Mouse (Mus musculus) layer of hippocampus, adult 9-10 months (tissue): ENCODE data around the gene Itgad.

Experiments used
- DNase-seq: peaks from one replicate; pipeline ENCODE4 v3.0.0; 2022; ENCODE audit warnings: low spot score

Gene Itgad

DNA sequence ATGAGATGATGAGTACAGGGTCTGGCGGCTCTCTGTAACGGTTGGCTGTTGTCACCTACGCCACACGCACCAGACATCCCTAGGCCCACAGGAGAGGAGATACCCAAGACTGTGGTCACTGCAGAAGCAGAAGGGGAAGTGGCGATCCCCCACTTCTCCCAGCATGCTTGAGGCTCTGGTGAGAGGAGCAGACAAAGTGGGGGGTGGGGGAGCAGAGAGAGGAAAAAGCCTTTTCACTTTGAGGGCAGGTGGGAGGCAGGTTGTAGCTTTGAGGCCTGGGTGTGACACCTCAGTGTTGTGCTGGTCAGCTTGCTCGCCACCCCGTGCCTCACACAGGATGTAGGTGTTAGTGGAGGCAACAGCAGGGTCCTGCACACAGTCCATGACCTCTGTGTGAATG lies 25.9 kb downstream of the Itgad start:
- DNase-seq: no peak

DNA sequence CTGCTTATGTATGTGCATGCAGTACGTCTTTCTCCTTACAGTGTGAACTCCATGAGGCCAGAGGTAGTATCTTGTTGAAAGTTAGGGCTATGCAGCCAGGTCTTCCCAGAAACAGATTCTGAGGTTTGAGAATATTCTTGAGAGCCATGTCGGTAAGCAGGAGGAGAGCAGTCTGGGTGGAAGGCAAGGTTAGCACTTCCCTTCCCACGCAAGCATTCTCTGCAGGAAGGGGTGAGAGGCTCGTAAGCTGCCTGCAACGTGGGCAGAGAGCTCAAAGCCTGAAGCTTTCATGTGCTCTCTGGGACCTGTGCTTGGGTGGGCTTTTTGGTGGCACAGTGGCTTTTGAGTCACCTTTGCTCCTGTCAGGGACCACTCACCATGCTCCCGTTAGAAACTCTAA lies 26.4 kb downstream of the Itgad start:
- DNase-seq: no peak

DNA sequence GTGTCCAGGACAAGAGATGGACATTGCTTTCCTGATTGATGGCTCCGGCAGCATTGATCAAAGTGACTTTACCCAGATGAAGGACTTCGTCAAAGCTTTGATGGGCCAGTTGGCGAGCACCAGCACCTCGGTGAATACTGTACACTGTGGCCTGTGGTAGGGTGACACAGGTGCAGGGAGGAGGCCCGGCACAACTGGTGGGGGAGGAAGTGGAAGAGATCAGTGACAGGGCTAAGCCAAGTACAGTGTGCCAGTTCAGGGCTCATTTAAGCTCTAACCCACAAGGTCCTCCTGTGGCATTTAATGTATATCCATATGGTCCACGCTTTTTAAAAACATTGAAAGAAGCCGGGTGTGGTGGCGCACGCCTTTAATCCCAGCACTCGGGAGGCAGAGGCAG lies 27.5 kb downstream of the Itgad start:
- no peak for DNase-seq

DNA sequence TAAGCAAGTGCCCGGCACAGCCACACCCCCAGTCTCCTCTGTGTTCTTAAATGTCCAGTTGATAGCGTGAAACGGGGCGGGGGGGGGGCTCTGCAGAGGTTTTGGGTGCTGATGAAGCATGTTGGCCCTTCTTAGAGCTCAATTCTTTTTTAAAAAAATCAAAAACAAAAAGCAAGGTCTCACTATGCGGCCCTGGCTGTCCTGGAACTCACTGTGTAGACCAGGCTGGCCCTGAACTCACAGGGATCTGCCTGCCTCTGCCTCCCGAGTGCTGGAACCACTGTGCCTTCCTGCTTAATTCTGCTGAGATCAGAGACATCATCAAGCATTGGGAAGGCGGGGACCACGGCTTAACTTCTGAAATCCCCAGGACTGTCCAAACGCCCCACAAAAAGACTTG lies 47.4 kb downstream of the Itgad start:
- DNase-seq: no peak

DNA sequence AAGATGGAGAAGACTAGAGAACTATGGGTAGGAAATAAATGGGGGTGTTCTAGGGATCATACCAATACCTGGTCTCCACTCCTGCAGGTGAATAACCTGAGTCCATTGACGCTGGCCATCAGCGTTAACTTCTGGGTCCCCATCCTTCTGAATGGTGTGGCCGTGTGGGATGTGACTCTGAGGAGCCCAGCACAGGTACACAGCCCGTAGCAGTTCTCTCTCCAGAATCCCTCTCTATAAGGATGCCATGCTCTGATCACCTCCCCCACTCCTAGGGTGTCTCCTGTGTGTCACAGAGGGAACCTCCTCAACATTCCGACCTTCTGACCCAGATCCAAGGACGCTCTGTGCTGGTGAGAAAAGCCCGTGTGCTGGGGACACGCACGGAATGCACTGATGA lies 48.9 kb downstream of the Itgad start:
- DNase-seq: no peak

DNA sequence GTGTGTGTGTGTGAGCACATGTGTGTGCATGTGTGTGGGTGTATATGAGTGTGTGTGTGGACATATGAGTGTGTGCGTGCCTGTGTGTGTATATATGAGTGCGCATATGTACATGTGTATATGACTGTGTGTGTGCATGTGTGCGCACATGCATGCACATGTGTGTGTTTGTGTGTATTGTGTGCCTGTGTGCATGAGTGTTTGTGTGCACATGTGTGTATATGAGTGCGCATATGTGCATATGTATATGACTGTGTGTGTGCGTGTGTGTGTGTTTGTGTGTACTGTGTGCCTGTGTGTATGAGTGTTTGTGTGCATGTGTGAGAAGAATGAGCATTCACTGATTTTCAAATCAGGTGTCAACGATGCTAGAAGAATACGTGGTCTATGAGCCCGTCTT lies 50.0 kb downstream of the Itgad start:
- no peak for DNase-seq

DNA sequence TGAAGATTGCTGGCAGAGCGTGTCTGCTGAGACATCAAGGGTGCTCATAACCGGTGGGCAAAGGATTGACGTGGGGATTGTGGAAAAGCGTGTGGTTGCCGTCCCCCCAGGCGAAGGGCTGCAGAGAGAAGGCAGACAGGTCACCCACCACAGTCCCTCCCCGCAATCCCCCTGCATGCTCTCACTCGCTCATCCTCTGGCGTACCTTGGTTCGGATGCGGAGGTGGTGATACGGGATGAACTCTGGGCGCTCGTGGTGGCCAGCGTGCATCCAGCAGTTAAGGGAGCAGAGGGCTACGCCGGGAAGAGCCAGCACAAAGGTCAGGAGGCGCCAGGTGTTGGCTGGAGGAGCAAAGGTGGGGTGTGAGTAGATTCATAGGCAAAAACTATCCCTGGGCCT lies 51.5 kb downstream of the Itgad start:
- no peak for DNase-seq

DNA sequence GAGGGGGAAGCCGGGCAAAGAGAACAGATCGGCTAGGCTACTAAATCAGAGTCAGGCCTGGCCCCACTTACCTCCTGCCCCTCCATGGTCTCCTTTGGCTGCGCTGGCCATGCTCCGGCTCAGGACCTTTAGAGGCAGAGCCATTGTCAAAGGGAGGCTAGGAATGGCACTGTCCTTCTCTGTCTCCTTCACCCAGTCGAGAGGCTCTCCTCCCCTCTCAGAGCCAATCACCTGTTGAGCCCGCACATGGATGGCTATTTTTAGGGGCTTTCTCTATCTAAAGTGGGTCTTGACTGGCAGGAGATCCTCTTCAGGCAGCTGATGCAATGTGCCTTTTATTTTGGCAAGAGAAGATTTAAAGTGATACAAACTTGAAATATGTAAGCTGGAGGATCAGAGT lies 52.0 kb downstream of the Itgad start, which contains the start of gene Cox6a2:
Gene Cox6a2, minus strand, starts transcription at position 236 of the 400 bp plus-strand sequence.
- no peak for DNase-seq

DNA sequence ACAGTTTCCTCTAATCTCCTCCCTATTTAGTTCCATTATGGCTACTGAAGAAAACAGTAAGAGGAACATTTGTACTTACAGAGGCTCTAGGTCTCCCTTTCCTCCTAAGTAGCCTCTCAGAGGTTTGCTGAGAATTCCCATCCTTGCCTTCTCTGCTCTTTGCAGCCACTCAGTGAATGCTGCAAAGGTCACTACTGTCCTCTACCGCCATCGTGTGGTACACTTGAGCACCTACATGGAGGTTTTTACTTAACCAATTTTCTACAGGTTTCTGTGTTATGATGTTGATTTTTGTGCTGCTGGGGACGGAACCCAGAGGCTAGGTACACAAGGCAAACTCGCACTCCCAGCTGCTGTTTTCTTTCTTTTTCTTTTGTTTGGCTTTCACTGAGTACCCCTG lies 54.0 kb downstream of the Itgad start:
- DNase-seq: no peak

DNA sequence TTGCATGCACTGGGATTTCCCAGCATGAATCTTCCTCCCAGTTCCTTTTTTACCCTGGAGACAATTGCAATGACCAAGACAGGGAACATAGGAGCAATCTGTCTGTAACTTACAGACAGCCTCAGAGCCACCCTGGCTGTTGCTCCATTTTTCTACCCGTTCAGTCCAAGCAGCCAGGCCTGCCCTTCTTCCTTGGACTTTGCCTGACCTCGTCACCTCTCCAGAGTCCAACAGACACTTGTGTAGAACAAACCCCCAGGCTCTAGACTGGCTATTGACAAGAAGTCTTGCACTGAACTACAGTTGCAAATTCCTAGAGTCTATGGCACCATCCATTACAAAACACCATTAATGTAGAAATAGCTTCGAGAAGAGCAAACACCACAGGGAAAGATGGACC lies 55.6 kb downstream of the Itgad start:
- no peak for DNase-seq

DNA sequence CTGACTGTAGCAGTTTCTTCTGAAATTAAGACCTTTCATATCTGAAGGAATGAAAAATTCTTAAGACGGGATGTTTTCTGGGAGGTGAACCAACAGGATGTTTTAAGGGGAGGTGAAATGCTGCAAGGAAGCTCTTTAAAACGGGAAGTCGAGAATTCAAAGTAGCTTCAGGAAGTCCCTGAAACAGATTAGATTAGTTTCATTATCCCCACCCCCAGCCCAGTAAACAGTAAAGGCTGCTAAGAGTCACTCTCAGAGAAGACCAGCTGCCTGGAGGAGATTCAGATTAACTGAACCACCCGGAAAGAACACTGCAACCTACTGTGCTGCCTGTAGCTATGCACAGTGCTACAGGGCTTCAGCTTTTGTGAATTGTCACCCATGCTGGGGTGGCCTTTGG lies 65.8 kb downstream of the Itgad start:
- DNase-seq: no peak

DNA sequence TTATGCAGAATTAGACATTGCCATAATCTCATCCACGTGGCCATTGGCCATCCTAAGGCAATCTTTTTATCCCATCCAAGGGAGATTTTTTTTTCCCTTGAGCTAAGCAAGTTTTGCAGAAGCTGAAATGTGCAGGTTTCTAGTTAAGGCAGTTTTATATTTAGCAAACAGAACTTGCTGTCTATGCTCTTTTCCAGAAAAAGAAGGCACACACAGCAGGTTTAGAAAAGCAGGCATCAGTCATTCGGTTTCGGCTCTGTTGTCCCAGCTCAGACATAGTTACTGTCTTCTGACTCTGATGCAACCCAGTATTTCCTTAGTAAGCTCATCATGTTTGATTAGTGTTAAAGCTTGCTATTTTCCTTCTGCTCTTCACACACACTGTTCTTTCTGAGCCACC lies 66.8 kb downstream of the Itgad start:
- no peak for DNase-seq

DNA sequence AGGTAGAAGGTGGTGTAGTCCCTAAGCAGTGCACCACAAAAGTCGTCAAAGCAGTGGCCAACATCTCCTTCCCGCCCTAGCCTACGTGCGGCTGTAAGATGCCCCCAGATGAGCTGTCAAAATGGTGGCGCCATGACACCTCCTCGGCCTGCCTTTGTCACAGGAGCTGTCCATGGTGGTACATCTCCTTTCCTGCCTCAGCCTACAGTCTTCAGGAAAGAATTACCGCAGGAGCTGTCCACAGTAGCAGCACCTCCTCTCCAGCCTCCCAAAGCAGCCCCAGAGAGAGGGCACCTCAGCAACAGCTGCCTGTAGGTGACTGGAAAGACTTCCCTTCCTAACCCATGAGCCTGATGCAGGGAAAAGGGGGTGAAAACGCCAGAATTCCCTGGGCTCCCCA lies 77.6 kb downstream of the Itgad start:
- DNase-seq: no peak

DNA sequence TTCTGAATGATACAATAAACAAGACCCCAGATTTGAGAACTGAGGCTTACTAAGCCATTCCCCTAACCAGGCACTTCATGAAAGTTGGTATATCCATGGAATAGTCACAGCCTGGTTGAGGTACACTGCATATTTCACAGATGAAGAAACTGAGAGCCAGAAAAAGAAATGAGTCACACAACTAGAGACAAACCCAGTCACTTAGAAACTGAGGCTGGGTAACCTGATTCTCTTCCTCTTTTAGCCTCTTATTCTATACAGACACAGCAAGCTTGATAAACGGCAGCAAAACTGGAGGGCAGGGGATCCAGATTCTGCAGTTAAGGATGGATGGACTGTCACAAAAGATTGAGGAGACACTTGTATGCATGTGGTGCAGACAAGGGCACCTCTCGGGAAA lies 80.6 kb downstream of the Itgad start:
- no peak for DNase-seq

DNA sequence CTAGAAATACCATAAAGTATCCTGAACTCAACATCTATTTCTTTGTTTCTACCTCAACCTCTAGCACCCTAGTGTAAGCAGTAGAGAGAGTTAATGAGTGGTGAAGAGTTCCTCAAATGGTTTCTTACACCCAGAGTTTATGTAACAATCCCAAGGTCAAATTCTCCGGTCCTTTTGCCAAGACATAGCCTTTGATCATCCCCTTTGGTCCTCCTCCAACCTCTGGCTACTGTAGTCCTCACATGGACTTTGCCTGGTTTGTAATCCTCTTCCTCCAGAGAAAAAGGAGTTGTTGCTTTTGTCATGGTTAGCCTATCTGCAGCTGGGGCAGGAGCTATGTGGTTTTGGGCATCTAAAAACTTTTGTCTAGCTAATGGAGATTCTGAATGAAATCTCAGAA lies 81.3 kb downstream of the Itgad start:
- no peak for DNase-seq

DNA sequence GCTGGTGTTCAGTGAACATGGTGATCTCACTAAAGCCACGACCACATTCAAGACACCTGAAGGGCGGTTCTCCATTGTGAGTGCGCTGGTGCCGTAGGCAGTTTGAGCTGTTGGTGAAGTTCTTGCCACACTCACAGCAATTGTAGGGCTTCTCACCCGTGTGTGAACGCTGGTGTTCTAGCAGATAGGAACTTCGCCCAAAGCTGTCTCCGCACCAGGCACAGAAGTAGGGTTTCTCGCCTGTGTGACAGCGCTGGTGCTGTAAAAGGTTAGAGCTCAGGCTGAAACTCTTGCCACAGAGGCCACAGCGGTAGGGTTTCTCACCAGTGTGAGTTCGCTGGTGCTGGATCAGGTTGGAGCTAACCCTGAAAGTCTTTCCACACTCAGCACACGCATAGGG lies 82.2 kb downstream of the Itgad start:
- no peak for DNase-seq

DNA sequence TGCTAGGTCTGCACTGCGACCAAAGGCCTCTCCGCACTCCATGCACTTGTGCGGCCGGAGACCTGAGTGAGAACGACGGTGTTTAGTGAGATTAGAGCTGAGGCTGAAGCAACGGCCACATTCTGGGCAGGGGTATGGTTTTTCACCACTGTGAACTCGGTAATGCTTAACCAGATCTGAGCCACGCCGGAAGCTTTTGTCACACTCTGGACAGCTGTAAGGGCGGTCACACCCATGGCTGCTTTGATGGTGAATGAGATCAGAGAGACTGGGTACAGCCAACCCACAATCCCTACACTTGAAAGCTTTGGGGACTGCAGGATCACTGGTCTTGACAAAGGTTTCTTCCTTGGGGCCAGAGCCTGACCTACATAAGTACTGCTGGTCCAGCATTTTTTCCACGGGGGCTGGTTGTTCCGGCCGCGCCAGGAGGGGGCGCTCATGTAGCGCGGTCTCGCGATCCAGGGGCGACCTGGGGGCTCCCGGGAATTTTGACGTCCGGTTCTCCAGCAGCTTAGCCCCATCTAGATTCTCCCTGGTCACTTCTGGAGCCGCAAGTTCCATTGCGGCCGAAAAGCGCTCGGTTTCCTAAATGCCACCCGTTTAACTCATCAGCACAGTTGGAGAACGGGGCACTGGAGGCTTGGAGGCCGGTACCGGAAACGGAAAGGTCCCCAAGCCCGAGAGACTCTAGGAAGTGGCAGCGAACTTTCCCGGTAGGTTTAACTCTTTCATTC lies 82.8 kb downstream of the Itgad start, which contains the start of gene Armc5:
Gene Armc5, plus strand, starts transcription at position 487 of the 737 bp plus-strand sequence.
- DNase-seq: peak; percentile 67

DNA sequence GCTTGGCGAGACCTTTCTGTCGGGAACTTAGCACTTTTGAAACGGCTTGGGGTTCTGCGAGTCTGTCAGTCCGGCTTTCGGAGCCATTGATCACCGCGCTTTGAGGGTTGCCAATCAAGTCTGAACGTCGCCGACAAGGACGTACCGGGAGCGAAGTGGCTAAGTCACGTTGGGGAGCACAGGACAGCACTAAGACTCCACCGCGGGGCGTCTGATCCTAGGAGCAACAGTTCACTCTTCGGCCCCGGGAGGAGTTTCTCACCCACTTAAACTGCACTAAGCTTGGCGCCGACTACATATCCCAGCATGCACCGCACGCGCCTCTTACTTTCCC lies 83.4 kb downstream of the Itgad start:
- DNase-seq: no peak

DNA sequence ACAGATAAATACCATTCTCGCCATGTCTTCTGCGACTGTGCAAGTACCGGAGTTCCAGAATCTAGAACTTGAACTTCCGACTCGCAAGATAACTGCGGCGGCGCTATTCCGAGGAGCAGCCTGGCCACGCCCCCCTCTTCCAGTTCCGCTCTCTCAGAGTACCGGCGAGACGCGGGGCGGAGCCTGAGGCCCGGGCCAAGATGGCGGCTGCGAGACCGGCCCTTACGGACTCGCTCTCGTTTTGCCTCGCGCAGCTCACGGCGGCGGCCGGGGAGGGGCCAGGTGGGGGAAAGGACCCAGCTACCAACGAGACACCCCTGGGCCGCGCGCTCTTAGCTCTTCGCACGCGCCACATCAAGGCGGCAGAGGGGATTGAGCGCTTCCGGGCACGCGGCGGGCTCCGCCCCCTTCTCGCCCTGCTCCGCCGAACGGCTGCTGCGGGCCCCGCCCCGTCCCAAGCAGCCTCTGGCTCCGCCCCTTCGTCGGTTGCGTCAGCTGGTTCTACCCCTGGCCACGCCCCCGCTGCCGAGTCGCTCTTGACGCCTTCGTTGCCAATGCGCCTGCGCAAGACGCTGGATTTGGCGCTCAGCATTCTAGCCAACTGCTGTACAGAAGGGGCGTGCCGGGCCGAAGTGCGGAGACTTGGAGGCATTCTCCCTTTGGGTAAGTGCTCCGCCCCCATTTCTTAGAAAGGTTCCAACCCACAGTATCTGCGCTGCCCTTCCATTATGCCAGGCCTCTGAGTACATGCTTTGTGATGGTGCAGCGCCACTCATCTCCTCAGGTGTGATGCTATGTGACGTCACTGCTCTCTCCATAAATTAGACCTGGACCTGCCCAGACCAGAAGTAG lies 84.0 kb downstream of the Itgad start, which contains the start of gene 9130023H24Rik:
Gene 9130023H24Rik, minus strand, starts transcription at position 105 of the 852 bp plus-strand sequence.
- DNase-seq: peak; percentile 93

DNA sequence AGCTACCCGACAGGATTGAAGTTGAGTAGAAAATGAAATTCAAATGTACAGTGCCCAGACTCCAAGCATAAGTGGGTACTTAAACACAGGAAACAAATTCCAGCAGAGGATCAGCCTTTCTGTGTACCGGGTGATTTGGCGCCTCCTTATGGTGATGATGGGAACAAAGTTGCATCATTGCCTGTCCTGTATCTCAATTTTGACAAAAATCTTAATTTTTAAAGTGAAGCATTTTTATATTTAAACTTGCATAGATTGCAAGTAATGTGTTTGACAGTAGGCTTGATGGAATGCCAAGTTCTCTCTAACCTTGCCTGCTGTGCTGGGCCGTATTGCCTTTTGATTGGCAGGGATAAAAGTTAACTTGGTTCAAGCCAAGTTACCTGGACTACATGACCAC lies 84.8 kb downstream of the Itgad start:
- no peak for DNase-seq

DNA sequence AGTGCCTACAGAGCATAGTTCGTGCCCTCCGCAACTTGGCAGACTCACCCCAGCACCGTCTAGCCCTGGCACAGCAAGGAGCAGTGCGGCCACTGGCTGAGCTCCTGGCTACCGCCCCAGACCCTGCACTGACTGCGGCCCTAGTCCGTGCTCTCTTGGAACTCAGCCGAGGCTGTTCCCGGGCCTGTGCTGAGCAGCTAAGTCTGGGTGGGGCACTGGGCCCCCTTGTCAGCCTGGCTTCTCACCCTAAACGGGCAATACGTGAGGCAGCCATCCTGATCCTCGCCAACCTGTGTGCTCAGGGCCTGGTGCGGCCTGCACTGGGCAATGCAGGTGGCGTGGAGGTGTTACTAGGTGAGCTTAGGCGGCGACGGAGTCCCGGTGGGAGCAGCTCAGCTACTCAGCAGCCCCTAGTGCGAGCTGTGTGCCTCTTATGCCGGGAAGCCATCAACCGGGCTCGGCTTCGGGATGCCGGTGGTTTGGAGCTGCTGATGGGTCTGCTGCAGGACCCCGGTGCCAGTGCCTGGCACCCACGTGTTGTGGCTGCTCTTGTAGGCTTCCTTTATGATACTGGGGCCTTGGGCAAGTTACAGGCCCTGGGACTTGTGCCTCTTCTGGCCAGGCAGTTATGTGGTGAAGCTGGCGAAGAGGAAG lies 86.1 kb downstream of the Itgad start:
- DNase-seq: no peak

DNA sequence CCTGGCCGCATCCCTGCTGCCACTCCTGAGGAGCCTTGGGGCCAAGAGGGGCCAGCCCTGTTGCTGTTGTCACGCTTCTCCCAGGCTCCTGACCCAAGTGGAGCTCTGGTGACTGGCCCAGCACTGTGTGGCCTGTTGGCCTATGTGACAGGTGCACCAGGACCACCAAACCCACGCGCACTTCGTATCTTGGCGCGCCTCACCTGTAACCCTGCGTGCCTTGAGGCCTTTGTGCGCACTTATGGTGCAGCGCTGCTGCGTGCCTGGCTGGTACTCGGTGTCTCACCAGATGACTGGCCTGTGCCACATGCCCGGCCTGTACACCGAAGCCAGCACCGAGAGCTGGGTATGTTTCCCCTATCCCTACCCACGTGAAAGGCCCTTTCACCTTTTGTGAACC lies 88.2 kb downstream of the Itgad start:
- DNase-seq: no peak

DNA sequence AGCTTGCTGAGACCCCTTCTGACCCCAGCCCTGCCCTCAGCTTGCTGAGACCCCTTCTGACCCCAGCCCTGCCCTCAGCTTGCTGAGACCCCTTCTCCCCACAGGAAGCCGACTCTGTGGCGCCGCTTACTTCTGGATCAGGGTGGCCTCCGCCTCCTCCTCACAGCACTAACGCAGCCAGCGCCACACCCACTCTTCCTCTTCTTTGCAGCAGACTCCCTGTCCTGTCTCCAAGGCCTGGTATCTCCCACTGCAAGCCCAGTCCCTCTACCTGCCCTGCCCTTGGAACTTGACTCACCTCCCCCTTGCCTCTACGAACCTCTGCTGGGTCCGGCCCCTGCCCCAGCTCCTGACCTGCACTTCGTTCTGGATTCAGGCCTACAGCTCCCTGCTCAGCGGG lies 89.7 kb downstream of the Itgad start:
- no peak for DNase-seq
